In genomic region chr8:125618543-125619335, GRCm38 (mm10) we compare ENCODE assay signal across 8 mouse cellular contexts. TPM values are rescaled to one million over a fixed set of nuclear protein-coding genes. Genes with fewer than 3 reads are reported as not detected.
DNase-seq lines count a peak whose midpoint lies in the region; ATAC-seq and TF ChIP-seq lines count a peak whose summit lies in the region.
"Had no signal": no experiment of that assay in that cellular context is flagged by ENCODE, and none has a peak within 500 bp of the region (broad histone marks: within the 10 kb centered on the region; RNA-seq: fewer than 3 reads in every experiment).

No protein-coding gene starts in this region.

- H3K9ac ChIP-seq in midbrain, embryonic 16.5 days (ENCODE audit: low read depth, low read length): no peak overlapping the region
- H3K9ac ChIP-seq in hindbrain, embryonic 16.5 days (ENCODE audit: low read depth, low read length): no peak overlapping the region
- no peak overlapping the region for H3K9ac ChIP-seq in stomach, embryonic 14.5 days (replicated peaks; ENCODE audit: low read depth, low read length)
- H3K9ac ChIP-seq: neural tube, embryonic 15.5 days had no signal

- no peaks in the 10 kb centered on the region for H3K27me3 ChIP-seq in midbrain, embryonic 10.5 days (ENCODE audit: low read depth, poor library complexity, severe bottlenecking)
- no peaks in the 10 kb centered on the region for H3K27me3 ChIP-seq in midbrain, embryonic 16.5 days (ENCODE audit: control insufficient read depth, insufficient read depth, low read depth, low read length)
- H3K27me3 ChIP-seq in hindbrain, embryonic 16.5 days (replicated peaks; ENCODE audit: control insufficient read depth, insufficient read depth, low read length): no peaks in the 10 kb centered on the region
- no peaks in the 10 kb centered on the region for H3K27me3 ChIP-seq in stomach, embryonic 14.5 days (ENCODE audit: control insufficient read depth, insufficient read depth, low read length)
- H3K27me3 ChIP-seq in thymus, adult 2 months (ENCODE audit: control insufficient read depth, insufficient read depth, low read length): no peaks in the 10 kb centered on the region
- H3K27me3 ChIP-seq: neural tube, embryonic 15.5 days had no signal

- no peak for DNase-seq in midbrain, embryonic 10.5 days (ENCODE audit: low spot score)
- DNase-seq in adrenal gland, adult 2 months: peak; percentile 92
- DNase-seq in thymus, adult 2 months: no peak
- no peak for DNase-seq in thymus, postnatal 0 days (ENCODE audit: low spot score)

- peak overlapping the region; percentile 53; the same call in 1 of the 2 replicates for H3K27ac ChIP-seq in midbrain, embryonic 10.5 days (replicated peaks)
- H3K27ac ChIP-seq in midbrain, embryonic 16.5 days (ENCODE audit: low read length): no peak overlapping the region
- H3K27ac ChIP-seq in hindbrain, embryonic 16.5 days (ENCODE audit: low read depth, low read length): 0 out of 2 replicates have a peak overlapping the region, but pooled peaks have one; percentile 15
- H3K27ac ChIP-seq in stomach, embryonic 14.5 days (ENCODE audit: low read length): no peak overlapping the region
- no peak overlapping the region for H3K27ac ChIP-seq in thymus, adult 2 months (ENCODE audit: control insufficient read depth, insufficient read depth, low read length)

- no peak for ATAC-seq in midbrain, embryonic 16.5 days
- no peak for ATAC-seq in hindbrain, embryonic 16.5 days
- ATAC-seq in stomach, embryonic 14.5 days (ENCODE audit: insufficient number of reproducible peaks, insufficient read depth, low FRiP score, low read depth): peak; percentile 43

- no peaks in the 10 kb centered on the region for H3K9me3 ChIP-seq in midbrain, embryonic 10.5 days (replicated peaks)
- H3K9me3 ChIP-seq in midbrain, embryonic 16.5 days (replicated peaks; ENCODE audit: control insufficient read depth, low read length, poor library complexity, severe bottlenecking): no peaks in the 10 kb centered on the region
- H3K9me3 ChIP-seq in hindbrain, embryonic 16.5 days (ENCODE audit: control insufficient read depth, low read length): no peaks in the 10 kb centered on the region
- no peaks in the 10 kb centered on the region for H3K9me3 ChIP-seq in stomach, embryonic 14.5 days (ENCODE audit: control insufficient read depth, low read depth, low read length)
- H3K9me3 ChIP-seq: neural tube, embryonic 15.5 days had no signal

- no peak overlapping the region for H3K4me3 ChIP-seq in midbrain, embryonic 10.5 days
- no peak overlapping the region for H3K4me3 ChIP-seq in midbrain, embryonic 16.5 days (ENCODE audit: low read depth, low read length)
- H3K4me3 ChIP-seq in hindbrain, embryonic 16.5 days (ENCODE audit: low read length): no peak overlapping the region
- H3K4me3 ChIP-seq in stomach, embryonic 14.5 days (ENCODE audit: low read depth, low read length): no peak overlapping the region
- no peak overlapping the region for H3K4me3 ChIP-seq in thymus, adult 2 months (ENCODE audit: control insufficient read depth, insufficient read depth, low read length)
- H3K4me3 ChIP-seq: neural tube, embryonic 15.5 days had no signal

- peaks cover 18% of the 10 kb centered on the region for H3K4me1 ChIP-seq in midbrain, embryonic 10.5 days
- peaks cover 7% of the 10 kb centered on the region for H3K4me1 ChIP-seq in midbrain, embryonic 16.5 days (ENCODE audit: control insufficient read depth, insufficient read depth, low read length)
- H3K4me1 ChIP-seq in hindbrain, embryonic 16.5 days (ENCODE audit: control insufficient read depth, insufficient read depth, low read depth, low read length): peaks cover 8% of the 10 kb centered on the region
- H3K4me1 ChIP-seq in stomach, embryonic 14.5 days (ENCODE audit: control insufficient read depth, insufficient read depth, low read length): peaks cover 15% of the 10 kb centered on the region
- H3K4me1 ChIP-seq in thymus, adult 2 months (replicated peaks; ENCODE audit: control insufficient read depth, insufficient read depth, low read length): peaks cover 7% of the 10 kb centered on the region

- no peak for TF ChIP-seq POLR2A in thymus, adult 2 months (IDR thresholded peaks at IDR 0.05; ENCODE audit: control insufficient read depth, extremely low read depth, insufficient read depth, low read length, poor library complexity)

- H3K36me3 ChIP-seq in midbrain, embryonic 10.5 days: no peaks in the 10 kb centered on the region
- H3K36me3 ChIP-seq in midbrain, embryonic 16.5 days (ENCODE audit: control insufficient read depth, insufficient read depth, low read length): no peaks in the 10 kb centered on the region
- H3K36me3 ChIP-seq in hindbrain, embryonic 16.5 days (ENCODE audit: control insufficient read depth, insufficient read depth, low read length): no peaks in the 10 kb centered on the region
- no peaks in the 10 kb centered on the region for H3K36me3 ChIP-seq in stomach, embryonic 14.5 days (ENCODE audit: control insufficient read depth, insufficient read depth, low read length)
- H3K36me3 ChIP-seq in thymus, adult 2 months (ENCODE audit: control insufficient read depth, insufficient read depth, low read length): no peaks in the 10 kb centered on the region
- H3K36me3 ChIP-seq: neural tube, embryonic 15.5 days had no signal

- 82% methylated on average over 16 of the region's 16 CpGs for WGBS in midbrain, embryonic 10.5 days
- 80% methylated on average over 16 of the region's 16 CpGs for WGBS in midbrain, embryonic 16.5 days
- 76% methylated on average over 16 of the region's 16 CpGs for WGBS in hindbrain, embryonic 16.5 days
- 48% methylated on average over 16 of the region's 16 CpGs for WGBS in stomach, embryonic 14.5 days
- WGBS in thymus, adult 2 months: 65% methylated on average over 16 of the region's 16 CpGs

- TF ChIP-seq CTCF in thymus, adult 2 months (IDR thresholded peaks at IDR 0.05; ENCODE audit: borderline replicate concordance, control insufficient read depth, extremely low read depth, insufficient read depth, low read length, poor library complexity): no peak

- H3K4me2 ChIP-seq in midbrain, embryonic 16.5 days (ENCODE audit: low read length): no peak overlapping the region
- no peak overlapping the region for H3K4me2 ChIP-seq in hindbrain, embryonic 16.5 days (ENCODE audit: low read length)
- 0 out of 2 replicates have a peak overlapping the region, but pooled peaks have one; percentile 3 for H3K4me2 ChIP-seq in stomach, embryonic 14.5 days (replicated peaks; ENCODE audit: low read depth, low read length)
- H3K4me2 ChIP-seq: neural tube, embryonic 15.5 days had no signal

RNA-seq across cellular contexts. Expression of gene Sipa1l2, which starts 49.1 kb away (rescaled TPM):
- polyA plus RNA-seq in midbrain, embryonic 10.5 days (2016; fragmentation: Nextera tagmentation; extraction: Ambion mirVana): 14.8 and 21.9 TPM in 2 replicates
- polyA plus RNA-seq in midbrain, embryonic 16.5 days (2015; fragmentation: Nextera tagmentation; extraction: Ambion mirVana): 21.7 and 26.2 TPM in 2 replicates
- total RNA-seq in adrenal gland, adult 2 months (2021): 10 to 100 TPM; 43.5 to 55.8 TPM
- 36.0 and 51.6 TPM in 2 replicates for polyA plus RNA-seq in adrenal gland, adult 2 months (2012; rRNA removed)
- 15.9 and 20.5 TPM in 2 replicates for polyA plus RNA-seq in hindbrain, embryonic 16.5 days (2015; fragmentation: Nextera tagmentation; extraction: Ambion mirVana)
- 6.6 and 7.0 TPM in 2 replicates for polyA plus RNA-seq in stomach, embryonic 14.5 days (2014; fragmentation: Nextera tagmentation; extraction: Ambion mirVana)
- polyA plus RNA-seq in thymus, adult 2 months (2012; rRNA removed): 10.9 and 11.7 TPM in 2 replicates
- polyA plus RNA-seq in thymus, postnatal 0 days (2015; fragmentation: Nextera tagmentation; extraction: Ambion mirVana): 3.0 and 3.4 TPM in 2 replicates

RNA-seq across cellular contexts. Expression of gene Map10, which starts 50.9 kb away (rescaled TPM):
- 7.8 and 8.0 TPM in 2 replicates for polyA plus RNA-seq in midbrain, embryonic 10.5 days (2016; fragmentation: Nextera tagmentation; extraction: Ambion mirVana)
- 6.5 and 8.6 TPM in 2 replicates for polyA plus RNA-seq in midbrain, embryonic 16.5 days (2015; fragmentation: Nextera tagmentation; extraction: Ambion mirVana)
- total RNA-seq in adrenal gland, adult 2 months (2021): 1 to 10 TPM; 2.9 to 5.5 TPM
- polyA plus RNA-seq in adrenal gland, adult 2 months (2012; rRNA removed): 3.0 and 3.2 TPM in 2 replicates
- polyA plus RNA-seq in hindbrain, embryonic 16.5 days (2015; fragmentation: Nextera tagmentation; extraction: Ambion mirVana): 6.3 and 6.7 TPM in 2 replicates
- polyA plus RNA-seq in stomach, embryonic 14.5 days (2014; fragmentation: Nextera tagmentation; extraction: Ambion mirVana): 6.4 and 7.4 TPM in 2 replicates
- polyA plus RNA-seq in thymus, adult 2 months (2012; rRNA removed): 1.5 and 2.5 TPM in 2 replicates
- polyA plus RNA-seq in thymus, postnatal 0 days (2015; fragmentation: Nextera tagmentation; extraction: Ambion mirVana): 2.5 and 3.5 TPM in 2 replicates

Comparison
In these comparisons a context has a peak if more than half of its experiments do, and no peak if none do; other contexts are left out.
1. H3K27ac ChIP-seq: peak in midbrain, embryonic 10.5 days (single experiment) and hindbrain, embryonic 16.5 days (single experiment); none in midbrain, embryonic 16.5 days (single experiment), stomach, embryonic 14.5 days (single experiment) and thymus, adult 2 months (single experiment).